Mouse (Mus musculus) myocyte (in vitro differentiated cells): ENCODE measurements around the gene Tmem145.

Experiments used
- CEBPB ChIP-seq: IDR thresholded peaks from 2 replicates; pipeline ENCODE4 v1.6.1; 2011; ENCODE audit warnings: mild to moderate bottlenecking, moderate library complexity; ENCODE audit not compliant: poor library complexity, insufficient read depth, severe bottlenecking
- MAX ChIP-seq: IDR thresholded peaks from one replicate; pipeline ENCODE4 v1.6.1; 2011; ENCODE audit warnings: low read depth, mild to moderate bottlenecking, control low read depth
- POLR2A ChIP-seq: IDR thresholded peaks from one replicate; pipeline ENCODE4 v1.6.1; 2011; ENCODE audit warnings: low read depth, mild to moderate bottlenecking, control low read depth, moderate library complexity; ENCODE audit not compliant: insufficient read length
- SRF ChIP-seq: IDR thresholded peaks from one replicate; pipeline ENCODE4 v1.6.1; 2011; ENCODE audit warnings: low read depth; ENCODE audit not compliant: control insufficient read depth, insufficient read length

- TF ChIP-seq CEBPB, result no peak
- TF ChIP-seq SRF, result no peak
- no peak for TF ChIP-seq MAX
- TF ChIP-seq POLR2A, result no peak
Measured at GRCm38 (mm10) chr7:25284766-25285165, 21.1 kb upstream of the Tmem145 start.
